Mouse (Mus musculus) adrenal gland, postnatal 0 days (tissue): ENCODE data around the gene Msl3. TPM values are rescaled to one million over a fixed set of nuclear protein-coding genes. Genes with fewer than 3 reads are reported as not detected.

Experiments
- polyA plus RNA-seq: library from polyadenylated mRNA; unstranded; fragments of >200 nt; fragmentation: Nextera tagmentation; extraction: Ambion mirVana; gene quantifications from 2 replicates; pipeline ENCODE4 v1.2.1, GENCODE M21; 2015

The Msl3 gene
- 32.0 and 38.4 TPM in 2 replicates for polyA plus RNA-seq

DNA sequence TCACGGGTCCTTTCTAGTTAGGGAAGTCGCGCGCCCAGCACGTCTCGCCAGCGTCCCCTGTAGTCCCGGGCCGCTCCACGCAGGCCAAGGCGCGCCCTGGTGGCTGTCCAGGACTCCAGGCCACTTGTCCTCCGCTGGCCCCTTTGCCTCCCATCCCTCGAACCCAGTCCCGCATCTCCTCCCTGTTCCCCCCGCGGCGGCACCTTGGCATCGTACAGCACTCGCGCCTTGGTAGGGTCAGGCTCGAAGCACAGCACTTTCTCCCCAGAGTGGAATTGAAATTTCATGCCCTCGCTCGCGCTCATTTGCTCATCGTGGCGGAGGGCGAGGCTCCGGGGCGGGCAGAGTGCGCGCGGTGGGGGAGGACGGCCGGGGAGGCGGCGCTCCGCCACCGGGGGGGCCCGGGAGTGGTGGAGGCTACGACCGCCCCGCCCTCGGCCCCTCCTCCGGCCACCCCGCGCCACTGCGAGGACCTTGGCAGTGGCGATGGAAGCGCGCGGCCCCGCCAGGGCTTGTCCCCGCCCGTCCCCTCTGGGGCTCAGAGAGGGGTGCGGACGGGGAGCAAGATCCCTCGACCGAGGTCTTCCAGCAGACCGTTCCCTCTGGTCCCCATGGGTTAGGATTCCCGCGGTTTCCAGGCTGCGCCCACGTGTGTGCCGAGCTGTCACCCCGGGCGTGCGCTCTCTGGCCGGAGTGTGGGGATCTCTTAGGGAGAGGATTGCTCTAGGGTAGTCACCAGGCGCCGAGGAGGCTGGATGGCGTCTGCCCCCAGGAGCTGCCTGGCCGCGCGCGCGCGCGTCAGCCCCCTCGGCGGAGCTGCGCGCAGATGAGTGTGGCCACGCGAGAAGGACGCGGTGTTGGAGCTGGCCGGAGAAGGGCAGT is at the start of gene Msl3:
Gene Msl3, minus strand, starts transcription at position 374 of the 882 bp plus-strand sequence.

Other genes with a start within 250 kb of the Msl3 start
- 0.30 and 0.58 TPM in 2 replicates for gene Frmpd4, start 96.7 kb downstream of the Msl3 start, polyA plus RNA-seq
- 1.2 and 1.7 TPM in 2 replicates for gene Arhgap6, start 121.2 kb upstream of the Msl3 start, polyA plus RNA-seq